Mouse (Mus musculus): ENCODE measurements around the gene Tacc3. TPM values are rescaled to one million over a fixed set of nuclear protein-coding genes. Genes with fewer than 3 reads are reported as not detected.

Tacc3 gene
- polyA plus RNA-seq, 1 experiment, result 185 TPM

- no peaks in the 10 kb centered on the region for H3K36me3 ChIP-seq (ENCODE audit: control insufficient read depth, insufficient read depth, low read length, poor library complexity, severe bottlenecking)
- no peak for TF ChIP-seq EP300 (IDR thresholded peaks at IDR 0.05; ENCODE audit: insufficient read depth, low read depth, low read length)
- TF ChIP-seq CTCF (IDR thresholded peaks at IDR 0.05; ENCODE audit: low read depth, low read length), result no peak
- TF ChIP-seq POLR2A (IDR thresholded peaks at IDR 0.05; ENCODE audit: insufficient read depth, low read length), result no peak
- H3K4me3 ChIP-seq (ENCODE audit: low read depth, low read length), result no peak overlapping the region
- no peak overlapping the region for H3K27ac ChIP-seq (ENCODE audit: insufficient read depth, low read length)
- H3K9ac ChIP-seq (ENCODE audit: low read depth, poor library complexity, severe bottlenecking), result no peak overlapping the region
- H3K4me1 ChIP-seq (ENCODE audit: control insufficient read depth, insufficient read depth, low read length), result no peaks in the 10 kb centered on the region
- no peaks in the 10 kb centered on the region for H3K9me3 ChIP-seq (replicated peaks; ENCODE audit: control insufficient read depth, insufficient read depth, low read length, poor library complexity, severe bottlenecking)
- no peaks in the 10 kb centered on the region for H3K27me3 ChIP-seq (ENCODE audit: control insufficient read depth, insufficient read depth, low read length, poor library complexity, severe bottlenecking)
These were observed 20.3 kb downstream of the Tacc3 start for GRCm38 (mm10) chr5:33678244-33678643.

- no peak overlapping the region for H3K27ac ChIP-seq (ENCODE audit: insufficient read depth, low read length)
- H3K4me1 ChIP-seq (ENCODE audit: control insufficient read depth, insufficient read depth, low read length), result no peaks in the 10 kb centered on the region
- no peak overlapping the region for H3K9ac ChIP-seq (ENCODE audit: low read depth, poor library complexity, severe bottlenecking)
- H3K9me3 ChIP-seq (replicated peaks; ENCODE audit: control insufficient read depth, insufficient read depth, low read length, poor library complexity, severe bottlenecking), result no peaks in the 10 kb centered on the region
- TF ChIP-seq CTCF (IDR thresholded peaks at IDR 0.05; ENCODE audit: low read depth, low read length) (no peak), POLR2A (IDR thresholded peaks at IDR 0.05; ENCODE audit: insufficient read depth, low read length) (no peak), EP300 (IDR thresholded peaks at IDR 0.05; ENCODE audit: insufficient read depth, low read depth, low read length) (peak; percentile 63; the same call in 1 of the 2 replicates)
- no peak overlapping the region for H3K4me3 ChIP-seq (ENCODE audit: low read depth, low read length)
- H3K36me3 ChIP-seq (ENCODE audit: control insufficient read depth, insufficient read depth, low read length, poor library complexity, severe bottlenecking), result no peaks in the 10 kb centered on the region
- H3K27me3 ChIP-seq (ENCODE audit: control insufficient read depth, insufficient read depth, low read length, poor library complexity, severe bottlenecking), result no peaks in the 10 kb centered on the region
These were observed 23.1 kb downstream of the Tacc3 start for GRCm38 (mm10) chr5:33681044-33681443.

GRCm38 (mm10) chr5:33681611-33682388 lies 23.9 kb downstream of the Tacc3 start:
- H3K9me3 ChIP-seq (replicated peaks; ENCODE audit: control insufficient read depth, insufficient read depth, low read length, poor library complexity, severe bottlenecking), result no peaks in the 10 kb centered on the region
- no peaks in the 10 kb centered on the region for H3K4me1 ChIP-seq (ENCODE audit: control insufficient read depth, insufficient read depth, low read length)
- no peaks in the 10 kb centered on the region for H3K27me3 ChIP-seq (ENCODE audit: control insufficient read depth, insufficient read depth, low read length, poor library complexity, severe bottlenecking)
- H3K27ac ChIP-seq (ENCODE audit: insufficient read depth, low read length), result no peak overlapping the region
- H3K36me3 ChIP-seq (ENCODE audit: control insufficient read depth, insufficient read depth, low read length, poor library complexity, severe bottlenecking), result no peaks in the 10 kb centered on the region
- no peak for TF ChIP-seq CTCF (IDR thresholded peaks at IDR 0.05; ENCODE audit: low read depth, low read length)
- no peak for TF ChIP-seq POLR2A (IDR thresholded peaks at IDR 0.05; ENCODE audit: insufficient read depth, low read length)
- TF ChIP-seq EP300 (IDR thresholded peaks at IDR 0.05; ENCODE audit: insufficient read depth, low read depth, low read length), result no peak
- no peak overlapping the region for H3K4me3 ChIP-seq (ENCODE audit: low read depth, low read length)
- no peak overlapping the region for H3K9ac ChIP-seq (ENCODE audit: low read depth, poor library complexity, severe bottlenecking)

- Histone ChIP-seq H3K4me1 (ENCODE audit: control insufficient read depth, insufficient read depth, low read length) (no peaks in the 10 kb centered on the region), H3K9me3 (replicated peaks; ENCODE audit: control insufficient read depth, insufficient read depth, low read length, poor library complexity, severe bottlenecking) (no peaks in the 10 kb centered on the region), H3K36me3 (ENCODE audit: control insufficient read depth, insufficient read depth, low read length, poor library complexity, severe bottlenecking) (no peaks in the 10 kb centered on the region), H3K9ac (ENCODE audit: low read depth, poor library complexity, severe bottlenecking) (no peak overlapping the region), H3K4me3 (ENCODE audit: low read depth, low read length) (no peak overlapping the region), H3K27me3 (ENCODE audit: control insufficient read depth, insufficient read depth, low read length, poor library complexity, severe bottlenecking) (no peaks in the 10 kb centered on the region), H3K27ac (ENCODE audit: insufficient read depth, low read length) (no peak overlapping the region)
- TF ChIP-seq POLR2A (IDR thresholded peaks at IDR 0.05; ENCODE audit: insufficient read depth, low read length) (no peak), EP300 (IDR thresholded peaks at IDR 0.05; ENCODE audit: insufficient read depth, low read depth, low read length) (no peak), CTCF (IDR thresholded peaks at IDR 0.05; ENCODE audit: low read depth, low read length) (no peak)
These were observed 25.0 kb downstream of the Tacc3 start for GRCm38 (mm10) chr5:33682963-33683362.

GRCm38 (mm10) chr5:33683897-33684652 lies 26.1 kb downstream of the Tacc3 start:
- Histone ChIP-seq H3K4me1 (ENCODE audit: control insufficient read depth, insufficient read depth, low read length) (no peaks in the 10 kb centered on the region), H3K27me3 (ENCODE audit: control insufficient read depth, insufficient read depth, low read length, poor library complexity, severe bottlenecking) (no peaks in the 10 kb centered on the region), H3K36me3 (ENCODE audit: control insufficient read depth, insufficient read depth, low read length, poor library complexity, severe bottlenecking) (no peaks in the 10 kb centered on the region), H3K9me3 (replicated peaks; ENCODE audit: control insufficient read depth, insufficient read depth, low read length, poor library complexity, severe bottlenecking) (no peaks in the 10 kb centered on the region), H3K27ac (ENCODE audit: insufficient read depth, low read length) (no peak overlapping the region), H3K4me3 (ENCODE audit: low read depth, low read length) (no peak overlapping the region), H3K9ac (ENCODE audit: low read depth, poor library complexity, severe bottlenecking) (no peak overlapping the region)
- TF ChIP-seq CTCF (IDR thresholded peaks at IDR 0.05; ENCODE audit: low read depth, low read length) (peak; percentile 68), POLR2A (IDR thresholded peaks at IDR 0.05; ENCODE audit: insufficient read depth, low read length) (no peak)

GRCm38 (mm10) chr5:33684932-33685331 lies 27.0 kb downstream of the Tacc3 start:
- Histone ChIP-seq H3K9ac (ENCODE audit: low read depth, poor library complexity, severe bottlenecking) (no peak overlapping the region), H3K4me3 (ENCODE audit: low read depth, low read length) (no peak overlapping the region), H3K27ac (ENCODE audit: insufficient read depth, low read length) (no peak overlapping the region), H3K27me3 (ENCODE audit: control insufficient read depth, insufficient read depth, low read length, poor library complexity, severe bottlenecking) (no peaks in the 10 kb centered on the region), H3K9me3 (replicated peaks; ENCODE audit: control insufficient read depth, insufficient read depth, low read length, poor library complexity, severe bottlenecking) (no peaks in the 10 kb centered on the region), H3K4me1 (ENCODE audit: control insufficient read depth, insufficient read depth, low read length) (peaks cover 2% of the 10 kb centered on the region), H3K36me3 (ENCODE audit: control insufficient read depth, insufficient read depth, low read length, poor library complexity, severe bottlenecking) (no peaks in the 10 kb centered on the region)
- TF ChIP-seq CTCF (IDR thresholded peaks at IDR 0.05; ENCODE audit: low read depth, low read length) (no peak), POLR2A (IDR thresholded peaks at IDR 0.05; ENCODE audit: insufficient read depth, low read length) (no peak), EP300 (IDR thresholded peaks at IDR 0.05; ENCODE audit: insufficient read depth, low read depth, low read length) (no peak)

Data from ES-Bruce4 (cell line).